Mouse (Mus musculus) forebrain, embryonic 12.5 days (tissue): Measurements from ENCODE around the gene Lrrc42. TPM values are rescaled to one million over a fixed set of nuclear protein-coding genes. Genes with fewer than 3 reads are reported as not detected.

Experiments used
- ATAC-seq: fragments of 200-750 bp; cut with Nextera tagmentation; 2 replicates; pipeline ENCODE4 v1.8.0; 2017; ENCODE audit warnings: moderate TSS enrichment; ENCODE audit not compliant: low FRiP score
- H3K27ac ChIP-seq: fragments of 300-500 bp; sonication (generic); 2 replicates; pipeline ENCODE4 v1.5.1; 2016; ENCODE audit warnings: mild to moderate bottlenecking
- H3K27me3 ChIP-seq: fragments of 300-500 bp; sonication (generic); 2 replicates; pipeline ENCODE4 v1.6.1; 2016; ENCODE audit warnings: mild to moderate bottlenecking
- H3K36me3 ChIP-seq: fragments of 300-500 bp; sonication (generic); replicated peaks from 2 replicates; pipeline ENCODE4 v1.6.1; 2016; ENCODE audit warnings: mild to moderate bottlenecking
- H3K4me1 ChIP-seq: fragments of 300-500 bp; sonication (generic); 2 replicates; pipeline ENCODE4 v1.6.1; 2016
- H3K4me2 ChIP-seq: fragments of 300-500 bp; sonication (generic); 2 replicates; pipeline ENCODE4 v1.6.1; 2016; ENCODE audit warnings: mild to moderate bottlenecking, moderate library complexity
- H3K4me3 ChIP-seq: fragments of 300-500 bp; sonication (generic); replicated peaks from 2 replicates; pipeline ENCODE4 v1.5.1; 2016; ENCODE audit warnings: mild to moderate bottlenecking
- H3K9ac ChIP-seq: fragments of 300-500 bp; sonication (generic); 2 replicates; pipeline ENCODE4 v1.6.1; 2016; ENCODE audit warnings: mild to moderate bottlenecking
- H3K9me3 ChIP-seq: fragments of 300-500 bp; sonication (generic); 2 replicates; pipeline ENCODE4 v1.6.1; 2016
- WGBS: fragments of 180-500 bp; shearing (Covaris S2); methylation state at CpG from one replicate; pipeline ENCODE4 v1.1.7; 2016; 5-methylcytosine and 5-hydroxymethylcytosine counted together
- polyA plus RNA-seq: library from polyadenylated mRNA; unstranded; fragments of >200 nt; fragmentation: Nextera tagmentation; extraction: Ambion mirVana; gene quantifications from 2 replicates; pipeline ENCODE4 v1.2.1, GENCODE M21; 2016

Lrrc42 gene
- polyA plus RNA-seq, 1 experiment from 2014 or later = 79.9 TPM

DNA sequence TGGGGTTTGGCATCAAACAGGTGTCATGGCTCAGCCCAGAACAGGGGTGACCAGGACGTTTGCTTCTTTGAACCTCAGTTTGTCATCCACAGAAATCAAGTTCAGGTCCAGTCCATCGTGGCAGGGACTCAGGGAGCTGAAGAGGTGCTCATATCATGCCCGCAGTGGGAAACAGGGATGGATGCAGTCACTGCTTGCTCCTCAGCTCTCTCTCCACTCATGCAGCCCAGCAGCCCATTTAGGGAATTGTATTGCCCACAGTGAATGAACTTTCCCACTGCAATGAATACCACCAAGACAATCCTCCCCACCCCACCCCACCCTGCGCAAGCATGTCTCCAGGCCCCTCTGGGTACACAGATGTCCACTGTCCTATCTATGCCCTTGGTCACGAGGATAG, 41.4 kb downstream of the Lrrc42 start:
- WGBS = 80% methylated on average over 5 of the region's 5 CpGs
- Histone ChIP-seq H3K9ac (no peak overlapping the region), H3K36me3 (peaks cover 6% of the 10 kb centered on the region; the same call in 1 of the 2 replicates), H3K27me3 (no peaks in the 10 kb centered on the region), H3K9me3 (no peaks in the 10 kb centered on the region), H3K4me3 (no peak overlapping the region), H3K4me1 (no peaks in the 10 kb centered on the region), H3K4me2 (no peak overlapping the region), H3K27ac (no peak overlapping the region)
- ATAC-seq = no peak

DNA sequence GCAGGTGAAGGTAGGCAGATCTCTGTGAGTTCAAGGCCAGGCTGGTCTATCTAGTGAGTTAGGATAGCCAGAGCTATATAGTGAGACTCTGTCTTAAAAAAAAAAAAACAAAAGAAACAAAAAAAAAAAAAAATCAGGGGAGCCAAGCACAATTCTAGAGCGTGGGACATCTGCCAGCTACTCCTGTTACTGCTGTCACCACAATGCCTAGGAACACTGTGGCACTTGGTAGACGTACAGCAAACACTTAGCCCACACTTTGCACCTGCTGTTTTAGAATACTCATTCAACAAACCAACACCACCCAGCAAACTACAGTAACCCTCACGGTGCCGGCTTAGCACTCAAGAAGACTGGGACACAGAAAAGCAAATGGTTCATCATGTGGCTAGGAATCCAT, 41.9 kb downstream of the Lrrc42 start:
- H3K4me3 ChIP-seq = no peak overlapping the region
- no peaks in the 10 kb centered on the region for H3K9me3 ChIP-seq
- WGBS = 82% methylated on average over 4 of the region's 4 CpGs
- no peak overlapping the region for H3K9ac ChIP-seq
- no peaks in the 10 kb centered on the region for H3K4me1 ChIP-seq
- no peak overlapping the region for H3K4me2 ChIP-seq
- peaks cover 11% of the 10 kb centered on the region for H3K36me3 ChIP-seq
- ATAC-seq = no peak
- no peak overlapping the region for H3K27ac ChIP-seq
- H3K27me3 ChIP-seq = no peaks in the 10 kb centered on the region

DNA sequence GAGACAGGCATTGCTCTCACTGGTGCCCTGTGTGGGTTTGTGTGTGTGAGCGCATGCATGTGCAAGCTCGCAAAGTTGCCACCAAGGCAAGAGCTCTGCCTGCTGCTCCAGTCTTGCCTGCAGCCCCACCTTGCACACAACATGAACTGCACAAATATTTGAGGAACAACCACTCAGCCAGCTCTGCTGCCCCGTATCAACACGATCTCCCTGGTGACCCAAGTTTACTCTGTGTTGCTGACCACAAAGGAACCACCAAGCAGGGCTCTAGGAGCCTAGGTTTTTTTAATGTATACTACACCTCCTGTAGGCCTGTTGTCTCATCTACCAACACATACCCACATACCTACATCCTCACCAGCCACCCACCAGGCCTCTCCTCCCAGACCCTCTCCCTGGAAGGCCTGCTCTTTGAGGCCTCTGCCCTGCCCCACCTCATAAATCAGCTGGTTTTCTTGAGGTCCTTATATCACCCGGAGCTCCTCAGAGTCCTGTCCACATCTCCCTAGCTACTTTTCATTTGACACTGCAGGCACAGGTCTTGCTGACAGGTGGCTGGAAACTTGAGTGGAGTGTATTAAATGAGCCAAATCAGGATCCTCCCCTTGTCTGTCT, 42.7 kb downstream of the Lrrc42 start:
- H3K4me3 ChIP-seq = no peak overlapping the region
- H3K27me3 ChIP-seq = no peaks in the 10 kb centered on the region
- no peak overlapping the region for H3K4me2 ChIP-seq
- no peak for ATAC-seq
- H3K27ac ChIP-seq = no peak overlapping the region
- no peaks in the 10 kb centered on the region for H3K9me3 ChIP-seq
- no peaks in the 10 kb centered on the region for H3K4me1 ChIP-seq
- 92% methylated on average over 5 of the region's 5 CpGs for WGBS
- H3K9ac ChIP-seq = no peak overlapping the region
- peaks cover 18% of the 10 kb centered on the region for H3K36me3 ChIP-seq

DNA sequence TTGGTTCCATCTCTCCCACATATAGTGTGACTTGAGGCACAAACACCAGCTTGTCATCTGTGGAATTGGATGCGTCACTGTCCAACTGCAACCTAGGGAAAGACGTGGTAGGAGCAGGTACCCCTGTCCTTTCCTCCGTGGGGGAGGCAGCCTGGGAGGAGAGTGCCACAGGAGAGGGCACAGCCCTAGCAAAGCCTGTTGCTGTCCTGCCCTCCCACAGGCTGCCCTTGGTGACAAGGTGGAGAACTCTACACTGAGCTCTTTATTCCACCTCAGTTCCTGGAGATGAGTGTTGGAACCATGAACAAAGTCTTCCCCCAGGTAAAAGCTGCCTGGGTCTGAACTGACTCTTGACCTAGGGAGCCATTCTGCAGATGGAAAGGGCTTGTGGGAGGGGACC, 44.5 kb downstream of the Lrrc42 start, which contains the start of gene Ldlrad1:
Ldlrad1 (plus strand) TSS at position 301 of the 400 bp plus-strand sequence.
- Histone ChIP-seq H3K4me2 (no peak within 1 kb of the TSS), H3K4me3 (no peak within 1 kb of the TSS), H3K27ac (no peak within 1 kb of the TSS), H3K4me1 (no peaks in the 10 kb centered on the region), H3K36me3 (peaks cover 33% of the 10 kb centered on the region), H3K9me3 (no peaks in the 10 kb centered on the region), H3K9ac (no peak within 1 kb of the TSS), H3K27me3 (no peaks in the 10 kb centered on the region)
- 91% methylated on average over 3 of the region's 3 CpGs for WGBS
- ATAC-seq = no peak

DNA sequence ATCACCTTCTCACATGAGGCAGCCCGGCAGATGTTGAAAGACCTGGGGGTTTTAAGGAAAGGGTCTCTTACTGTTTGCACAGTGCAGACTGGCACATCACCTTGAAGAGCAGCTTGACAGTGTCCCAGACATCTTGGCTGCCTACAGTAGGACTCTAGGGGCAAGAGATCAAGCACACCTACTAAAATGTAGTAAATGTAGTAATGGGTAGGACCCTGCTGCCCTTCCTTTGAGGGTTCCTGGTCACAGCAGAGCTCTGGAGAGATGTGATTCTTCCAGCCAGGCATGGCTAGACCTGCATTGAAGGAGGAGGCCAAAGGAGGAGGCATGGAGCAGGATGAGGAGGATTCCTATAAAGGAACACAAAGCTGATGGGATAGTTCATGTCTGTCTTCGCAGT, 46.3 kb downstream of the Lrrc42 start:
- H3K9ac ChIP-seq = no peak overlapping the region
- 95% methylated on average over 2 of the region's 2 CpGs for WGBS
- H3K9me3 ChIP-seq = no peaks in the 10 kb centered on the region
- ATAC-seq = no peak
- H3K27ac ChIP-seq = no peak overlapping the region
- no peaks in the 10 kb centered on the region for H3K27me3 ChIP-seq
- H3K4me2 ChIP-seq = no peak overlapping the region
- H3K4me3 ChIP-seq = no peak overlapping the region
- H3K4me1 ChIP-seq = no peaks in the 10 kb centered on the region
- peaks cover 52% of the 10 kb centered on the region for H3K36me3 ChIP-seq

DNA sequence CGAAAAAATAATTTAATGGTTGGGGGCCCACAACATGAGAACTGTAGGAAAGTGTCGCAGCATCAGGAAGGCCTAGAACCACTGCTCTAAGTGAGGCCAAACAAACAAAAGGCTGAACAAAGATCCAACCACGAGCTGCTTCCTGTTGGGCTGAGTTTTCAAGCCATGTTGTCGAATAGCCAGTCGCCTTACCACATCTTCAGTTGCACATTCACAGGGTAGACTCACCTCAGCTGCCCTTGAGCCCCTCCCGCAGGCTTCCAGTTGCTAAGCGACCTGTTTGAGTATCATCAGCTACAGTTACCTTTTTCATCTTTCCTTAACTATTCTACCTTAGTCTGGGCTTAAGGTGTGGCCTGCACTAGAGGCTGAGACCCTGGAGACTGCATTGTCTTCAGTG, 50.3 kb downstream of the Lrrc42 start:
- Histone ChIP-seq H3K4me3 (no peak overlapping the region), H3K4me2 (no peak overlapping the region), H3K27ac (no peak overlapping the region), H3K27me3 (no peaks in the 10 kb centered on the region), H3K36me3 (peaks cover 88% of the 10 kb centered on the region), H3K9me3 (no peaks in the 10 kb centered on the region), H3K9ac (no peak overlapping the region), H3K4me1 (no peaks in the 10 kb centered on the region)
- 93% methylated on average over 7 of the region's 7 CpGs for WGBS
- ATAC-seq = no peak

- no peak overlapping the region for H3K4me3 ChIP-seq
- H3K4me1 ChIP-seq = no peaks in the 10 kb centered on the region
- no peak overlapping the region for H3K4me2 ChIP-seq
- no peaks in the 10 kb centered on the region for H3K9me3 ChIP-seq
- peaks cover 90% of the 10 kb centered on the region for H3K36me3 ChIP-seq
- WGBS = 96% methylated on average over 3 of the region's 3 CpGs
- no peaks in the 10 kb centered on the region for H3K27me3 ChIP-seq
- no peak overlapping the region for H3K27ac ChIP-seq
- H3K9ac ChIP-seq = no peak overlapping the region
- ATAC-seq = no peak
These were observed 51.6 kb downstream of the Lrrc42 start for GRCm38 (mm10) chr4:107201779-107202178.

GRCm38 (mm10) chr4:107198072-107198471, 55.3 kb downstream of the Lrrc42 start:
- H3K36me3 ChIP-seq = peaks cover 87% of the 10 kb centered on the region

GRCm38 (mm10) chr4:107196454-107196853, 56.9 kb downstream of the Lrrc42 start:
- H3K36me3 ChIP-seq = peaks cover 83% of the 10 kb centered on the region
- WGBS = 93% methylated on average over 2 of the region's 2 CpGs
- no peak overlapping the region for H3K4me2 ChIP-seq
- no peak overlapping the region for H3K9ac ChIP-seq
- H3K4me3 ChIP-seq = no peak overlapping the region
- no peak overlapping the region for H3K27ac ChIP-seq
- no peaks in the 10 kb centered on the region for H3K9me3 ChIP-seq
- ATAC-seq = no peak
- no peaks in the 10 kb centered on the region for H3K4me1 ChIP-seq
- no peaks in the 10 kb centered on the region for H3K27me3 ChIP-seq

More at GRCm38 (mm10) chr4:107198072-107198471, 55.3 kb downstream of the Lrrc42 start:
- no peak for ATAC-seq
- Histone ChIP-seq H3K4me3 (no peak overlapping the region), H3K4me2 (no peak overlapping the region), H3K4me1 (no peaks in the 10 kb centered on the region), H3K9me3 (no peaks in the 10 kb centered on the region), H3K27me3 (no peaks in the 10 kb centered on the region), H3K27ac (no peak overlapping the region), H3K9ac (no peak overlapping the region)
- 95% methylated on average over 5 of the region's 5 CpGs for WGBS

DNA sequence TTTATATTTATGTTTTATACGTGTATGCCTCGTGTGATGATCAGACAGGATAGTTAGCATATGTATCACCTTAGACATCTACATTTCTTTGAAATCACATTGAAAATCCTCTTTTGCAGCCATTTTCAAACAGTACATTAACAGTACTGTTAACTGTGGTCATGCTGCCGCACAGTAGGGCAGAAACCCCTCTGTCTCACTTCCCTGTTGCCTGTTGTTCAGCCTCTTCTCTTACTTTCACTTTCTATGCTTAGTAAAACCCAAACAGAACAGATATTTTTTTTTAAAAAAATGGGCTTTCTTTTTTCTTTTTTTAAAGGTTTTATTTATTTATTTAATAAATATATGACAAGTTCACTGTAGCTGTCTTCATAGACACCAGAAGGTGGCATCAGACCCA, 59.5 kb downstream of the Lrrc42 start:
- H3K9ac ChIP-seq = no peak overlapping the region
- no peaks in the 10 kb centered on the region for H3K27me3 ChIP-seq
- no peak overlapping the region for H3K4me3 ChIP-seq
- H3K9me3 ChIP-seq = no peaks in the 10 kb centered on the region
- H3K4me2 ChIP-seq = no peak overlapping the region
- H3K4me1 ChIP-seq = no peaks in the 10 kb centered on the region
- no peak overlapping the region for H3K27ac ChIP-seq
- H3K36me3 ChIP-seq = peaks cover 80% of the 10 kb centered on the region
- 98% methylated on average over 3 of the region's 3 CpGs for WGBS
- no peak for ATAC-seq

DNA sequence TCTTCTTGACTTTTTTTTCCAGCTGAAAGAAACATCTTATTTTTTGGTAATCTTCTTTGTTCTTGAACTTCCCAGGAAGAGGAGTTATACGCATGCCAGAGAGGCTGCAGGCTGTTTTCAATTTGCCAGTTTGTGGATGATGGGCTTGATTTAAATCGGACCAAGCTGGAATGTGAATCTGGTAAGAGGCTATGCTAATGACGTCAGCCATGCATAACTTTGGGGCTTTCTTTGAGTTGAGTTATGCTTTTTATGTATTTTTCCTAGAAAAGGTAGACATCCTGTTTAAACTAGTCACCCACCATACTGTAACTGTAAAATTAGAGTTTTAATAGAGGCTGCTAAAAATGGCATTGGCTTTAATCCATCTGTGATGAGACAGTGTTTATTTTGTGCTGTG, 67.6 kb downstream of the Lrrc42 start:
- H3K9me3 ChIP-seq = no peaks in the 10 kb centered on the region
- no peak overlapping the region for H3K9ac ChIP-seq
- H3K4me3 ChIP-seq = no peak overlapping the region
- H3K4me1 ChIP-seq = peaks cover 14% of the 10 kb centered on the region
- no peak overlapping the region for H3K4me2 ChIP-seq
- H3K27ac ChIP-seq = no peak overlapping the region
- ATAC-seq = no peak
- WGBS = 77% methylated on average over 3 of the region's 3 CpGs
- peaks cover 43% of the 10 kb centered on the region for H3K36me3 ChIP-seq
- H3K27me3 ChIP-seq = no peaks in the 10 kb centered on the region
